Mouse (Mus musculus): ENCODE measurements around the gene Rnase11. TPM values are rescaled to one million over a fixed set of nuclear protein-coding genes. Genes with fewer than 3 reads are reported as not detected.

Gene Rnase11
- polyA plus RNA-seq, 1 experiment from 2014 or later, result not detected

- H3K4me1 ChIP-seq (replicated peaks; ENCODE audit: control insufficient read depth, insufficient read depth, low read length), result no peaks in the 10 kb centered on the region
- H3K27me3 ChIP-seq (replicated peaks; ENCODE audit: control insufficient read depth, insufficient read depth, low read length), result no peaks in the 10 kb centered on the region
- 53% methylated on average over 13 of the region's 13 CpGs for WGBS
- TF ChIP-seq CTCF (IDR thresholded peaks at IDR 0.05; ENCODE audit: low read depth), result no peak
- no peak overlapping the region for H3K4me3 ChIP-seq (ENCODE audit: low read depth, low read length)
- H3K9ac ChIP-seq (ENCODE audit: low read depth, low read length), result no peak overlapping the region
- H3K9me3 ChIP-seq (ENCODE audit: control insufficient read depth), result no peaks in the 10 kb centered on the region
- ATAC-seq, result peak; percentile 43; the same call in 1 of the 2 replicates
- H3K27ac ChIP-seq (ENCODE audit: low read depth, low read length), result peak overlapping the region; percentile 78
- no peaks in the 10 kb centered on the region for H3K36me3 ChIP-seq (ENCODE audit: control insufficient read depth, insufficient read depth)
- no peak overlapping the region for H3K4me2 ChIP-seq (replicated peaks; ENCODE audit: low read depth)
Observed at GRCm38 (mm10) chr14:51007914-51008713, 41.8 kb downstream of the Rnase11 start.

- Histone ChIP-seq H3K27me3 (replicated peaks; ENCODE audit: control insufficient read depth, insufficient read depth, low read length) (no peaks in the 10 kb centered on the region), H3K4me3 (ENCODE audit: low read depth, low read length) (no peak within 1 kb of the TSS), H3K4me1 (replicated peaks; ENCODE audit: control insufficient read depth, insufficient read depth, low read length) (no peaks in the 10 kb centered on the region), H3K36me3 (ENCODE audit: control insufficient read depth, insufficient read depth) (no peaks in the 10 kb centered on the region), H3K9me3 (ENCODE audit: control insufficient read depth) (no peaks in the 10 kb centered on the region), H3K27ac (ENCODE audit: low read depth, low read length) (peak within 1 kb of the TSS; percentile 78), H3K4me2 (replicated peaks; ENCODE audit: low read depth) (no peak within 1 kb of the TSS), H3K9ac (ENCODE audit: low read depth, low read length) (no peak within 1 kb of the TSS)
- TF ChIP-seq CTCF (IDR thresholded peaks at IDR 0.05; ENCODE audit: low read depth), result no peak
- WGBS, result 84% methylated on average over 8 of the region's 8 CpGs
- no peak for ATAC-seq
Observed at GRCm38 (mm10) chr14:51007152-51007801, 42.7 kb downstream of the Rnase11 start, which contains the start of gene Rnase10. Gene Rnase10, plus strand, starts transcription at chr14:51007751.

Other genes starting within 250 kb of the Rnase11 start
- gene Ccnb1ip1, start 242.4 kb downstream of the Rnase11 start, polyA plus RNA-seq (2015; fragmentation: Nextera tagmentation; extraction: Ambion mirVana), result not detected in 2 replicates
- 35.4 and 36.7 TPM in 2 replicates for gene Parp2, start 242.3 kb downstream of the Rnase11 start, polyA plus RNA-seq (2015; fragmentation: Nextera tagmentation; extraction: Ambion mirVana)
- gene Tep1, start 179.6 kb downstream of the Rnase11 start, polyA plus RNA-seq (2015; fragmentation: Nextera tagmentation; extraction: Ambion mirVana), result 23.7 and 23.8 TPM in 2 replicates
- gene Klhl33, start 152.7 kb downstream of the Rnase11 start, polyA plus RNA-seq (2015; fragmentation: Nextera tagmentation; extraction: Ambion mirVana), result 0.09 and 0.17 TPM in 2 replicates
- 56.8 and 57.8 TPM in 2 replicates for gene Osgep, start 125.3 kb downstream of the Rnase11 start, polyA plus RNA-seq (2015; fragmentation: Nextera tagmentation; extraction: Ambion mirVana)
- 71.0 and 74.1 TPM in 2 replicates for gene Apex1, start 125.2 kb downstream of the Rnase11 start, polyA plus RNA-seq (2015; fragmentation: Nextera tagmentation; extraction: Ambion mirVana)
- 51.2 and 51.4 TPM in 2 replicates for gene Pip4p1, start 119.3 kb downstream of the Rnase11 start, polyA plus RNA-seq (2015; fragmentation: Nextera tagmentation; extraction: Ambion mirVana)
- 138 and 143 TPM in 2 replicates for gene Pnp, start 119.1 kb downstream of the Rnase11 start, polyA plus RNA-seq (2015; fragmentation: Nextera tagmentation; extraction: Ambion mirVana)
- not detected in 2 replicates for gene Gm49342, start 105.6 kb downstream of the Rnase11 start, polyA plus RNA-seq (2015; fragmentation: Nextera tagmentation; extraction: Ambion mirVana)
- gene Pnp2, start 94.2 kb downstream of the Rnase11 start, polyA plus RNA-seq (2015; fragmentation: Nextera tagmentation; extraction: Ambion mirVana), result 32.3 and 32.5 TPM in 2 replicates
- gene Rnase10, start 42.4 kb downstream of the Rnase11 start, polyA plus RNA-seq (2015; fragmentation: Nextera tagmentation; extraction: Ambion mirVana), result 0.16 and 0.29 TPM in 2 replicates
- gene Rnase9, start 8.3 kb downstream of the Rnase11 start, polyA plus RNA-seq (2015; fragmentation: Nextera tagmentation; extraction: Ambion mirVana), result not detected in 2 replicates
- gene Rnase12, start 7.5 kb upstream of the Rnase11 start, polyA plus RNA-seq (2015; fragmentation: Nextera tagmentation; extraction: Ambion mirVana), result 0.51 and 0.90 TPM in 2 replicates
- gene Olfr750, start 24.3 kb upstream of the Rnase11 start, polyA plus RNA-seq (2015; fragmentation: Nextera tagmentation; extraction: Ambion mirVana), result not detected in 2 replicates
- gene Rnase4, start 40.9 kb upstream of the Rnase11 start, polyA plus RNA-seq (2015; fragmentation: Nextera tagmentation; extraction: Ambion mirVana), result 355 and 426 TPM in 2 replicates
- 114 and 119 TPM in 2 replicates for gene Ang, start 41.0 kb upstream of the Rnase11 start, polyA plus RNA-seq (2015; fragmentation: Nextera tagmentation; extraction: Ambion mirVana)
- 0.17 and 0.18 TPM in 2 replicates for gene Eddm3b, start 64.3 kb upstream of the Rnase11 start, polyA plus RNA-seq (2015; fragmentation: Nextera tagmentation; extraction: Ambion mirVana)
- 2.6 and 3.0 TPM in 2 replicates for gene Rnase6, start 73.7 kb upstream of the Rnase11 start, polyA plus RNA-seq (2015; fragmentation: Nextera tagmentation; extraction: Ambion mirVana)
- gene Rnase1, start 96.6 kb upstream of the Rnase11 start, polyA plus RNA-seq (2015; fragmentation: Nextera tagmentation; extraction: Ambion mirVana), result 21.7 and 23.3 TPM in 2 replicates
- gene Rnase2b, start 112.1 kb upstream of the Rnase11 start, polyA plus RNA-seq (2015; fragmentation: Nextera tagmentation; extraction: Ambion mirVana), result not detected in 2 replicates
- gene Ang2, start 149.0 kb upstream of the Rnase11 start, polyA plus RNA-seq (2015; fragmentation: Nextera tagmentation; extraction: Ambion mirVana), result not detected in 2 replicates
- gene Ear14, start 153.2 kb upstream of the Rnase11 start, polyA plus RNA-seq (2015; fragmentation: Nextera tagmentation; extraction: Ambion mirVana), result not detected in 2 replicates
- not detected in 2 replicates for gene Rnase2a, start 205.9 kb upstream of the Rnase11 start, polyA plus RNA-seq (2015; fragmentation: Nextera tagmentation; extraction: Ambion mirVana)

Measured in intestine, postnatal 0 days (tissue).